In genomic region chr2:132203773-132204172, GRCm38 (mm10) we compare ENCODE assay signal across 13 mouse cellular contexts. TPM values are rescaled to one million over a fixed set of nuclear protein-coding genes. Genes with fewer than 3 reads are reported as not detected.
A peak's percentile ranks its signal among the peaks of the same experiment; 100 is the strongest.
DNase-seq lines count a peak whose midpoint lies in the region; ATAC-seq and TF ChIP-seq lines count a peak whose summit lies in the region.
"Had no signal": no experiment of that assay in that cellular context is flagged by ENCODE, and none has a peak within 500 bp of the region (broad histone marks: within the 10 kb centered on the region; RNA-seq: fewer than 3 reads in every experiment).

No protein-coding gene starts in this region.

- H3K27me3 ChIP-seq in Patski: no peaks in the 10 kb centered on the region
- no peaks in the 10 kb centered on the region for H3K27me3 ChIP-seq in intestine, embryonic 16.5 days (replicated peaks; ENCODE audit: control insufficient read depth, insufficient read depth, low read length)
- H3K27me3 ChIP-seq: lung, embryonic 15.5 days; neural tube, embryonic 13.5 days had no signal

- 67% methylated on average over 3 of the region's 3 CpGs for WGBS in intestine, embryonic 16.5 days

- no peak overlapping the region for H3K4me2 ChIP-seq in intestine, embryonic 16.5 days (ENCODE audit: low read depth, low read length)
- H3K4me2 ChIP-seq: lung, embryonic 15.5 days; neural tube, embryonic 13.5 days had no signal

- CTCF ChIA-PET in Patski (lab: Charles Lee): no interaction called here

- ATAC-seq in CD4-positive, CD25-positive, alpha-beta regulatory T cell, adult 4 months: no peak
- ATAC-seq in Patski: no peak
- ATAC-seq in intestine, embryonic 16.5 days: peak; percentile 67
- ATAC-seq in monocyte, adult 5-6 weeks (replicated peaks; ENCODE audit: insufficient number of reproducible peaks, low FRiP score, low TSS enrichment, poor library complexity, severe bottlenecking): peak; percentile 88
- no peak for ATAC-seq in erythroid progenitor cell, adult 5-6 weeks (replicated peaks; ENCODE audit: low FRiP score, poor library complexity, severe bottlenecking)

- H3K27ac ChIP-seq in intestine, embryonic 16.5 days (ENCODE audit: low read length): peak overlapping the region; percentile 65
- H3K27ac ChIP-seq: lung, embryonic 15.5 days; neural tube, embryonic 13.5 days had no signal

- H3K4me3 ChIP-seq in intestine, embryonic 16.5 days (ENCODE audit: low read length): no peak overlapping the region
- H3K4me3 ChIP-seq: lung, embryonic 15.5 days; neural tube, embryonic 13.5 days had no signal

- peak; percentile 19 for TF ChIP-seq CTCF in Patski (IDR thresholded peaks at IDR 0.05)

- in situ Hi-C loops in Patski (cut with MboI; ENCODE audit: low pct_unique_long_range_greater_than_20kb): no loop called here

- H3K36me3 ChIP-seq in intestine, embryonic 16.5 days (ENCODE audit: control insufficient read depth, insufficient read depth, low read length): no peaks in the 10 kb centered on the region
- H3K36me3 ChIP-seq: lung, embryonic 15.5 days; neural tube, embryonic 13.5 days had no signal

- peak; percentile 41 for DNase-seq in CD4-positive, CD25-positive, alpha-beta regulatory T cell, adult 2 months (ENCODE audit: low read depth, low spot score)
- no peak for DNase-seq in Patski (ENCODE audit: low read depth, low spot score)
- DNase-seq in gastrocnemius, adult 8-10 months (ENCODE audit: low spot score in 2 of 2): no peak
- no peak for DNase-seq in heart, postnatal 25 days (ENCODE audit: low spot score)
- DNase-seq: cerebellum, postnatal 14 days; heart, postnatal 14 days; kidney, postnatal 25 days had no signal

- intact Hi-C loops in heart, postnatal 25 days (cut with DNase I): no loop called here

- H3K9me3 ChIP-seq in intestine, embryonic 16.5 days (ENCODE audit: control insufficient read depth, low read length): no peaks in the 10 kb centered on the region
- H3K9me3 ChIP-seq: lung, embryonic 15.5 days; neural tube, embryonic 13.5 days had no signal

- no peak overlapping the region for H3K9ac ChIP-seq in intestine, embryonic 16.5 days (ENCODE audit: low read depth, low read length)
- H3K9ac ChIP-seq: lung, embryonic 15.5 days; neural tube, embryonic 13.5 days had no signal

- H3K4me1 ChIP-seq in intestine, embryonic 16.5 days (ENCODE audit: control insufficient read depth, insufficient read depth, low read length): peaks cover 5% of the 10 kb centered on the region; the same call in 1 of the 2 replicates
- H3K4me1 ChIP-seq: lung, embryonic 15.5 days; neural tube, embryonic 13.5 days had no signal

- POLR2A ChIA-PET in Patski (lab: Charles Lee): interaction anchor here (1.0 kb wide), 1 partner anchor 40 kb away, joined by 4 read pairs; no protein-coding TSS in a partner anchor

RNA-seq across cellular contexts. Expression of gene Tmem230, which starts 43.8 kb away (rescaled TPM):
- polyA plus RNA-seq in CD4-positive, CD25-positive, alpha-beta regulatory T cell, adult 4 months (2017; shearing (Covaris generic)): 10 to 100 TPM; 30.1 to 39.8 TPM
- 26.9 TPM for polyA plus RNA-seq in Patski (2021)
- 46.1 and 48.4 TPM in 2 replicates for polyA plus RNA-seq in intestine, embryonic 16.5 days (2015; fragmentation: Nextera tagmentation; extraction: Ambion mirVana)
- 11.2 to 19.1 TPM (median 15.5 TPM) in 3 replicates for total RNA-seq in monocyte, adult 5-6 weeks (2017)
- 19.7 and 28.8 TPM in 2 replicates for total RNA-seq in erythroid progenitor cell, adult 5-6 weeks (2015; ENCODE audit: low replicate concordance)
- total RNA-seq in erythroid progenitor cell, adult 5-6 weeks (2017; ENCODE audit: low replicate concordance): 10.1 and 11.7 TPM in 2 replicates
- total RNA-seq in gastrocnemius, adult 8-10 months (2022): 10 to 100 TPM; 25.1 to 30.6 (median 28.4) TPM
- 10 to 100 TPM; 22.6 to 23.9 TPM for total RNA-seq in heart, postnatal 25 days (2021)

RNA-seq across cellular contexts. Expression of gene Pcna, which starts 49.3 kb away (rescaled TPM):
- polyA plus RNA-seq in CD4-positive, CD25-positive, alpha-beta regulatory T cell, adult 4 months (2017; shearing (Covaris generic)): 100 to 1,000 TPM; 137 to 146 TPM
- 120 TPM for polyA plus RNA-seq in Patski (2021)
- polyA plus RNA-seq in intestine, embryonic 16.5 days (2015; fragmentation: Nextera tagmentation; extraction: Ambion mirVana): 189 and 217 TPM in 2 replicates
- 228 to 330 TPM (median 247 TPM) in 3 replicates for total RNA-seq in monocyte, adult 5-6 weeks (2017)
- total RNA-seq in erythroid progenitor cell, adult 5-6 weeks (2015; ENCODE audit: low replicate concordance): 898 and 1,003 TPM in 2 replicates
- total RNA-seq in erythroid progenitor cell, adult 5-6 weeks (2017; ENCODE audit: low replicate concordance): 562 and 723 TPM in 2 replicates
- total RNA-seq in gastrocnemius, adult 8-10 months (2022): 10 to 100 TPM; 19.1 to 21.7 (median 20.9) TPM
- total RNA-seq in heart, postnatal 25 days (2021): 10 to 100 TPM; 37.5 to 40.9 TPM

RNA-seq across cellular contexts. Expression of gene Slc23a2, which starts 58.9 kb away (rescaled TPM):
- polyA plus RNA-seq in CD4-positive, CD25-positive, alpha-beta regulatory T cell, adult 4 months (2017; shearing (Covaris generic)): 10 to 100 TPM; 14.0 to 16.4 TPM
- polyA plus RNA-seq in Patski (2021): 19.7 TPM
- 12.0 and 13.5 TPM in 2 replicates for polyA plus RNA-seq in intestine, embryonic 16.5 days (2015; fragmentation: Nextera tagmentation; extraction: Ambion mirVana)
- total RNA-seq in monocyte, adult 5-6 weeks (2017): 15.0 to 28.8 TPM (median 17.0 TPM) in 3 replicates
- total RNA-seq in erythroid progenitor cell, adult 5-6 weeks (2015; ENCODE audit: low replicate concordance): 2.9 and 8.3 TPM in 2 replicates
- total RNA-seq in erythroid progenitor cell, adult 5-6 weeks (2017; ENCODE audit: low replicate concordance): 0.53 and 14.8 TPM in 2 replicates
- total RNA-seq in gastrocnemius, adult 8-10 months (2022): 10 to 100 TPM in 2 of 4 experiments, 1 to 10 TPM in 2; 8.0 to 10.3 (median 9.6) TPM
- total RNA-seq in heart, postnatal 25 days (2021): 10 to 100 TPM; 13.5 to 14.5 TPM

RNA-seq across cellular contexts. Expression of gene Cds2, which starts 59.2 kb away (rescaled TPM):
- 10 to 100 TPM; 19.5 to 25.8 TPM for polyA plus RNA-seq in CD4-positive, CD25-positive, alpha-beta regulatory T cell, adult 4 months (2017; shearing (Covaris generic))
- 48.0 TPM for polyA plus RNA-seq in Patski (2021)
- 17.4 and 20.5 TPM in 2 replicates for polyA plus RNA-seq in intestine, embryonic 16.5 days (2015; fragmentation: Nextera tagmentation; extraction: Ambion mirVana)
- 48.5 to 54.3 TPM (median 49.2 TPM) in 3 replicates for total RNA-seq in monocyte, adult 5-6 weeks (2017)
- total RNA-seq in erythroid progenitor cell, adult 5-6 weeks (2015; ENCODE audit: low replicate concordance): 12.6 and 16.2 TPM in 2 replicates
- total RNA-seq in erythroid progenitor cell, adult 5-6 weeks (2017; ENCODE audit: low replicate concordance): 5.9 and 7.9 TPM in 2 replicates
- 10 to 100 TPM; 13.4 to 20.7 (median 15.7) TPM for total RNA-seq in gastrocnemius, adult 8-10 months (2022)
- total RNA-seq in heart, postnatal 25 days (2021): 10 to 100 TPM; 78.3 to 96.3 TPM

Comparison
In these comparisons a context has a peak if more than half of its experiments do, and no peak if none do; other contexts are left out.
1. ATAC-seq: peak in intestine, embryonic 16.5 days (single experiment) and monocyte, adult 5-6 weeks (single experiment); none in CD4-positive, CD25-positive, alpha-beta regulatory T cell, adult 4 months (single experiment), Patski (single experiment) and erythroid progenitor cell, adult 5-6 weeks (single experiment).